Mouse (Mus musculus) splenic B cell, adult 2 months (primary cell): ENCODE measurements at regions not wholly inside any gene's neighbourhood (a gene's known extent, or its start where the extent isn't known, plus 50 kb on each side); places are given as distances from the start of the nearest gene placed in this dataset.
A peak's percentile ranks its signal among the peaks of the same experiment; 100 is the strongest.

ENCODE experiments used
- DNase-seq: peaks from one replicate; pipeline ENCODE4 v3.0.0-alpha.2; 2011; ENCODE audit warnings: low read depth, low spot score
- H3K27me3 ChIP-seq: 2 replicates; pipeline ENCODE4 v1.6.1; 2012; ENCODE audit warnings: mild to moderate bottlenecking, low read length, moderate library complexity, mixed read lengths; ENCODE audit not compliant: control insufficient read depth, poor library complexity, insufficient read depth, severe bottlenecking
- H3K36me3 ChIP-seq: 2 replicates; pipeline ENCODE4 v1.6.1; 2012; ENCODE audit warnings: mild to moderate bottlenecking, low read length, moderate library complexity, mixed read lengths; ENCODE audit not compliant: control insufficient read depth, poor library complexity, insufficient read depth, severe bottlenecking

DNA sequence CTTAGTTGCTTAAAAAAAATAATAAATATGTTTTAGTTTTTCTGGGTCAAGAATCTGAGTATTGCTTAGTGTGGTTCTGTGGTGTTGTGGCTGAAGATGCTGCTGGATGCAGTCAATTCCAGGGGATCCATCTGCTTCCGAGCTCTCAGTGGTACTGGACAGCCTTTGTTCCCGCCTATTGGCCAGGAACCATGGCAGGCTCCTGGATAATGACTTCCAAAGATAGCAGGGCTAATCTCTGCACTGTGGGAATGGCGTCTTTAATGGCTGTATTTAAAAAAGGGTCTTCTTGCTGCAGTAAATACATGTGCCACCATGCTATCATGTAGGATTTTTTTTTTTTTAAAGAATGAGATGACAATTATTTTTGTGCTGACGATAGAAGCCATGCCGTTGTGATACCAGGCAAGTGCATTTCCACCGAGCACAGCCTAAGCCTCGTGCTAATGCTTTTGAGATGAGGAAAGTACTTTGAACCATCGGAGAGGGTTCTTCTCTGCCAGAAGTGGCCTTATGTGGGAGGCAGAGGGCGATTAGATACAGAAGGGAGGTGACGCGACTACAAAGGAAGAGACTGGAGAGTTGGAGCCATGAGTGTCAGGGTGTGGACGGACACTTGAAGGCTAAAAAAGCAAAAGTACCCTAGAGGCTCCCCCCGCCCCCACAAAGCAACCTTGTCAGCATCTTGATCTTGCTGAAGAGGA, 50.7 kb upstream of the Rgs8 start:
- H3K27me3 ChIP-seq = no peaks in the 10 kb centered on the region
- DNase-seq = no peak
- no peaks in the 10 kb centered on the region for H3K36me3 ChIP-seq

DNA sequence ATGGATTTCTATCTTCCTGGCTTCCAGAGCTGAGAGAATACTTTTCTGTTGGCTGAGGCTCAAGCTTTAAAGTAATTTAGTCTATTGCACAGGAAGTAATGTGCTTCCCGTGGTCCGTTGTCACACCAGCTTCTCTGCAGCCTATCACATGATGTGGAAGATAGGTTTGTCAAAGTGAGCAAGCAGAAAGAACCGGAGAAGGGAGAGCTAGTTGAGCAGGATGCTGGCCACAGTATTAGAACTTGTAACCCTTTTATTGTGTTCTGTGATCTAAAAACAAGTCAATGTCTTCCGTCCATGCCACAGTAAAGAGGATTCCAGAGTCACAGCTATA, 50.2 kb upstream of the Rgs8 start:
- DNase-seq = peak; percentile 4
- Histone ChIP-seq H3K36me3 (no peaks in the 10 kb centered on the region), H3K27me3 (no peaks in the 10 kb centered on the region)
